Mouse (Mus musculus) erythroblast, embryonic 14.5 days (primary cell): ENCODE results near the gene Trpc4ap.

Experiments
- GATA1 ChIP-seq: IDR thresholded peaks from 2 replicates; pipeline ENCODE4 v1.6.1; 2012; ENCODE audit warnings: low read length, inconsistent platforms, mixed read lengths
- TAL1 ChIP-seq: IDR thresholded peaks from 3 replicates; pipeline ENCODE4 v1.6.1; 2012; ENCODE audit warnings: low read length, inconsistent platforms, mixed read lengths

DNA sequence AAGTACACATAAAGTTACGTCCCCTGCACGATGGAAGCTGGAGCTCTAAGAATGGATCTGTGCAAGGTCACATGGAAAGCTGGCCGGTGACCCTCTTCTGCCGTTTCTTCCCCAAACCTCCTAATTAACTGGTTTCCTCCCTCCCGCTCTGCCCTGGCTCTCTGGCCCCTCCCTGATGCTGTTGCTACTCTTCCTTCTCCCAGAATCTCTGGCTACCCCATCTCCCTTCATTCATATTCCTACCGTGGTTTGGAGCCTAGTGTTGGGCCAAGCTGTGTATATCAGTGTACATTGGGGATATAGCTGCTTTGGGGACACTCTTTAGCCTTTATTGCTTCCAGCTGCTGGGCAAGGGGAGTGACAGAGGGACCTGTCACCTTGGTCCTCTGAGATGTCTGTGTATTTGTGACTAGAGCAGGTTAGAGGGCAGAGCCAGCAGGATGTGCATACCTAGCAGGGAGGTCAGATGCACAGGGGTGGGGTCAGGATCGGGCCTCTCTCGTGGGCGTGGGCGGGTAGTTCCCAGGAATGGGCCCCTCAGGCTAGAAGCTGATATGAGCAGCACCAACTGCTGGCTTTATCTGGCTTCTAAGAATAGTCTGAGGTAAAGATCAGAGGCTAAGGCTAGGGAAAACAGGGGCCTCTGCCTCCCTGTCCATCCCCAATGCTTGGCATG, 87.5 kb downstream of the Trpc4ap start:
- TF ChIP-seq GATA1: peak; percentile 55
- TF ChIP-seq TAL1: no peak
